Mouse (Mus musculus) kidney, postnatal 0 days (tissue): ENCODE data around the gene Znrf3. TPM values are rescaled to one million over a fixed set of nuclear protein-coding genes. Genes with fewer than 3 reads are reported as not detected.

Experiments used
- ATAC-seq: fragments of 200-750 bp; cut with Nextera tagmentation; replicated peaks from 2 replicates; pipeline ENCODE4 v1.8.0; 2017; ENCODE audit warnings: low read depth, moderate number of reproducible peaks, moderate TSS enrichment, moderate library complexity; ENCODE audit not compliant: low FRiP score
- DNase-seq: peaks from one replicate; pipeline ENCODE4 v3.0.0-alpha.2; 2016; ENCODE audit warnings: low spot score
- H3K27ac ChIP-seq: fragments of 300-500 bp; sonication (generic); 2 replicates; pipeline ENCODE4 v1.5.1; 2014; ENCODE audit warnings: mild to moderate bottlenecking
- H3K27me3 ChIP-seq: fragments of 300-500 bp; sonication (generic); 2 replicates; pipeline ENCODE4 v1.6.1; 2014; ENCODE audit warnings: low read length, mixed read lengths; ENCODE audit not compliant: insufficient read depth
- H3K36me3 ChIP-seq: fragments of 300-500 bp; sonication (generic); 2 replicates; pipeline ENCODE4 v1.6.1; 2014; ENCODE audit warnings: low read length, mixed read lengths; ENCODE audit not compliant: insufficient read depth
- H3K4me1 ChIP-seq: fragments of 300-500 bp; sonication (generic); replicated peaks from 2 replicates; pipeline ENCODE4 v1.6.1; 2014; ENCODE audit warnings: antibody characterized with exemption, low read length, mixed read lengths; ENCODE audit not compliant: insufficient read depth
- H3K4me2 ChIP-seq: fragments of 300-500 bp; sonication (generic); 2 replicates; pipeline ENCODE4 v1.6.1; 2014; ENCODE audit warnings: mild to moderate bottlenecking, low read length, moderate library complexity, mixed read lengths
- H3K4me3 ChIP-seq: fragments of 300-500 bp; sonication (generic); replicated peaks from 2 replicates; pipeline ENCODE4 v1.5.1; 2014; ENCODE audit warnings: low read depth, low read length
- H3K9ac ChIP-seq: fragments of 300-500 bp; sonication (generic); 2 replicates; pipeline ENCODE4 v1.6.1; 2014; ENCODE audit warnings: low read depth, low read length
- H3K9me3 ChIP-seq: fragments of 300-500 bp; sonication (generic); replicated peaks from 2 replicates; pipeline ENCODE4 v1.6.1; 2016; ENCODE audit warnings: low read length, inconsistent platforms, mixed read lengths
- CTCF ChIP-seq: IDR thresholded peaks from 2 replicates; pipeline ENCODE4 v1.5.1; 2016; ENCODE audit warnings: antibody characterized with exemption, low read depth, mild to moderate bottlenecking, moderate library complexity
- WGBS: fragments of 180-500 bp; shearing (Covaris S2); extraction: QIAGEN DNeasy Blood & Tissue Kit; methylation state at CpG from one replicate; pipeline ENCODE4 v1.1.7; 2014; 5-methylcytosine and 5-hydroxymethylcytosine counted together
- polyA plus RNA-seq: library from polyadenylated mRNA; unstranded; fragments of >200 nt; fragmentation: Nextera tagmentation; extraction: Ambion mirVana; gene quantifications from 2 replicates; pipeline ENCODE4 v1.2.1, GENCODE M21; 2015

Znrf3 gene
- polyA plus RNA-seq, 1 experiment from 2014 or later = 13.3 TPM

GRCm38 (mm10) chr11:5381226-5381625 is 63.4 kb downstream of the Znrf3 start:
- TF ChIP-seq CTCF = no peak
- Histone ChIP-seq H3K4me1 (peaks cover 3% of the 10 kb centered on the region; the same call in 1 of the 2 replicates), H3K4me3 (no peak overlapping the region), H3K27me3 (no peaks in the 10 kb centered on the region), H3K27ac (peak overlapping the region; percentile 20; the same call in 1 of the 2 replicates), H3K4me2 (no peak overlapping the region), H3K9ac (no peak overlapping the region), H3K36me3 (no peaks in the 10 kb centered on the region), H3K9me3 (no peaks in the 10 kb centered on the region)
- 44% methylated on average over 5 of the region's 5 CpGs for WGBS
- no peak for DNase-seq
- no peak for ATAC-seq

- no peak overlapping the region for H3K4me2 ChIP-seq
- H3K9ac ChIP-seq = no peak overlapping the region
- H3K9me3 ChIP-seq = no peaks in the 10 kb centered on the region
- H3K27me3 ChIP-seq = no peaks in the 10 kb centered on the region
- no peak for TF ChIP-seq CTCF
- no peak for DNase-seq
- WGBS = 58% methylated on average over 3 of the region's 3 CpGs
- H3K27ac ChIP-seq = no peak overlapping the region
- H3K4me3 ChIP-seq = no peak overlapping the region
- ATAC-seq = no peak
- H3K4me1 ChIP-seq = peaks cover 3% of the 10 kb centered on the region; the same call in 1 of the 2 replicates
- H3K36me3 ChIP-seq = no peaks in the 10 kb centered on the region
Measured at GRCm38 (mm10) chr11:5380275-5380674, 64.4 kb downstream of the Znrf3 start.

GRCm38 (mm10) chr11:5369176-5369575 is 75.5 kb downstream of the Znrf3 start:
- ATAC-seq (no peak), DNase-seq (no peak)
- H3K4me3 ChIP-seq = no peak overlapping the region
- H3K27me3 ChIP-seq = no peaks in the 10 kb centered on the region
- H3K36me3 ChIP-seq = no peaks in the 10 kb centered on the region
- no peak overlapping the region for H3K9ac ChIP-seq
- H3K9me3 ChIP-seq = no peaks in the 10 kb centered on the region
- 57% methylated on average over 10 of the region's 10 CpGs for WGBS
- no peak overlapping the region for H3K27ac ChIP-seq
- TF ChIP-seq CTCF = no peak
- no peak overlapping the region for H3K4me2 ChIP-seq
- no peaks in the 10 kb centered on the region for H3K4me1 ChIP-seq

GRCm38 (mm10) chr11:5368492-5368891 is 76.2 kb downstream of the Znrf3 start:
- H3K4me2 ChIP-seq = no peak overlapping the region
- H3K4me3 ChIP-seq = no peak overlapping the region
- H3K36me3 ChIP-seq = no peaks in the 10 kb centered on the region
- H3K9ac ChIP-seq = no peak overlapping the region
- H3K27ac ChIP-seq = no peak overlapping the region
- no peaks in the 10 kb centered on the region for H3K4me1 ChIP-seq
- no peak for TF ChIP-seq CTCF
- no peaks in the 10 kb centered on the region for H3K9me3 ChIP-seq
- H3K27me3 ChIP-seq = no peaks in the 10 kb centered on the region
- DNase-seq (no peak), ATAC-seq (no peak)

- Histone ChIP-seq H3K4me3 (no peak overlapping the region), H3K4me2 (no peak overlapping the region), H3K4me1 (no peaks in the 10 kb centered on the region), H3K9me3 (no peaks in the 10 kb centered on the region), H3K27ac (no peak overlapping the region), H3K36me3 (no peaks in the 10 kb centered on the region), H3K9ac (no peak overlapping the region), H3K27me3 (no peaks in the 10 kb centered on the region)
- TF ChIP-seq CTCF = no peak
- ATAC-seq (no peak), DNase-seq (no peak)
- WGBS = 94% methylated on average over 2 of the region's 2 CpGs
Measured at GRCm38 (mm10) chr11:5355266-5355764, 89.3 kb downstream of the Znrf3 start.

- H3K27ac ChIP-seq = no peak overlapping the region
- WGBS = 66% methylated on average over 1 of the region's 1 CpGs
- ATAC-seq (no peak), DNase-seq (peak; percentile 65)
- H3K4me3 ChIP-seq = no peak overlapping the region
- H3K9me3 ChIP-seq = no peaks in the 10 kb centered on the region
- no peaks in the 10 kb centered on the region for H3K4me1 ChIP-seq
- H3K27me3 ChIP-seq = no peaks in the 10 kb centered on the region
- TF ChIP-seq CTCF = no peak
- no peaks in the 10 kb centered on the region for H3K36me3 ChIP-seq
- H3K9ac ChIP-seq = no peak overlapping the region
- H3K4me2 ChIP-seq = no peak overlapping the region
Measured at GRCm38 (mm10) chr11:5354753-5355152, 89.9 kb downstream of the Znrf3 start.

- Histone ChIP-seq H3K36me3 (no peaks in the 10 kb centered on the region), H3K9me3 (no peaks in the 10 kb centered on the region), H3K4me1 (no peaks in the 10 kb centered on the region), H3K4me2 (no peak overlapping the region), H3K27ac (no peak overlapping the region), H3K4me3 (no peak overlapping the region), H3K27me3 (no peaks in the 10 kb centered on the region), H3K9ac (no peak overlapping the region)
- DNase-seq (peak; percentile 3), ATAC-seq (no peak)
- no peak for TF ChIP-seq CTCF
Measured at GRCm38 (mm10) chr11:5353032-5353431, 91.6 kb downstream of the Znrf3 start.
